Mouse (Mus musculus): ENCODE results near the gene Ppp1r27. TPM values are rescaled to one million over a fixed set of nuclear protein-coding genes. Genes with fewer than 3 reads are reported as not detected.
"Not testable (repeated sequence)": the region's sequence is repeated elsewhere in the genome, so short reads cannot be mapped to it uniquely, and the experiment has no call there.

The Ppp1r27 gene
- polyA plus RNA-seq, 1 experiment from 2014 or later, result 0.24 TPM

GRCm38 (mm10) chr11:120571754-120572416 is 21.0 kb upstream of the Ppp1r27 start:
- no peaks in the 10 kb centered on the region for H3K27me3 ChIP-seq (replicated peaks; ENCODE audit: control insufficient read depth, insufficient read depth, low read length)
- H3K9ac ChIP-seq (ENCODE audit: low read length), result peak overlapping the region; percentile 94
- H3K36me3 ChIP-seq (ENCODE audit: control insufficient read depth, insufficient read depth, low read length), result peaks cover 42% of the 10 kb centered on the region
- ATAC-seq (replicated peaks; ENCODE audit: low FRiP score, low TSS enrichment, low read depth), result no peak
- H3K4me2 ChIP-seq (ENCODE audit: low read length), result peak overlapping the region; percentile 81
- H3K9me3 ChIP-seq (ENCODE audit: control insufficient read depth, low read length), result no peaks in the 10 kb centered on the region
- peak overlapping the region; percentile 98 for H3K4me3 ChIP-seq (ENCODE audit: low read depth, low read length)
- peak overlapping the region; percentile 95 for H3K27ac ChIP-seq (ENCODE audit: low read depth)
- WGBS, result 7% methylated on average over 11 of the region's 11 CpGs
- H3K4me1 ChIP-seq (replicated peaks; ENCODE audit: control insufficient read depth, insufficient read depth, low read length), result peaks cover 15% of the 10 kb centered on the region
- DNase-seq (ENCODE audit: low spot score), result no peak

DNA sequence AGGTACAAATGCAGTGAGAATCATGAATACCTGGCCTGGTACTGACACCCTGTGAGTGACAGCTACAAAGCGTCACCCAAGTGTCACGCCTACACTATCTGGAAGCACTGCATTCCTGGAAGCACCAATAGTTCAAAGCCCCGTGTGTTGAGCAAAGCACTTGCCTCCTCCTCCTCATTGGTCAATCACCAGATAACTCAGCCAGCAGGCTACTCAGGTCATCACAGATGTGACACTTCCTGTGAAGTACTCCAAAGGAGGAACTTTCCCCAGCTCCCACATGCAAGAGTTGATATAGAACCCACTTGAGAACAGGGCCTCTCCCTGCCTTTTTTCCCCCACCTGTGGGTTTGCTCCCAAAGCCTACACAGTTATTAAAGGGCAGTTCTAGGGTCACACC is 20.2 kb upstream of the Ppp1r27 start:
- Histone ChIP-seq H3K4me3 (ENCODE audit: low read depth, low read length) (peak overlapping the region; percentile 98), H3K4me2 (ENCODE audit: low read length) (peak overlapping the region; percentile 81), H3K9me3 (ENCODE audit: control insufficient read depth, low read length) (no peaks in the 10 kb centered on the region), H3K4me1 (replicated peaks; ENCODE audit: control insufficient read depth, insufficient read depth, low read length) (peaks cover 15% of the 10 kb centered on the region), H3K27me3 (replicated peaks; ENCODE audit: control insufficient read depth, insufficient read depth, low read length) (no peaks in the 10 kb centered on the region), H3K27ac (ENCODE audit: low read depth) (no peak overlapping the region), H3K9ac (ENCODE audit: low read length) (peak overlapping the region; percentile 94; the same call in 1 of the 2 replicates), H3K36me3 (ENCODE audit: control insufficient read depth, insufficient read depth, low read length) (peaks cover 47% of the 10 kb centered on the region)
- ATAC-seq (replicated peaks; ENCODE audit: low FRiP score, low TSS enrichment, low read depth) (no peak), DNase-seq (ENCODE audit: low spot score) (no peak)
- WGBS, result 76% methylated on average over 3 of the region's 3 CpGs

GRCm38 (mm10) chr11:120568324-120568723 is 17.4 kb upstream of the Ppp1r27 start:
- ATAC-seq (replicated peaks; ENCODE audit: low FRiP score, low TSS enrichment, low read depth) (no peak), DNase-seq (ENCODE audit: low spot score) (no peak)
- H3K27me3 ChIP-seq (replicated peaks; ENCODE audit: control insufficient read depth, insufficient read depth, low read length), result no peaks in the 10 kb centered on the region
- WGBS, result 88% methylated on average over 6 of the region's 6 CpGs
- no peak overlapping the region for H3K4me2 ChIP-seq (ENCODE audit: low read length)
- no peaks in the 10 kb centered on the region for H3K9me3 ChIP-seq (ENCODE audit: control insufficient read depth, low read length)
- peaks cover 9% of the 10 kb centered on the region for H3K4me1 ChIP-seq (replicated peaks; ENCODE audit: control insufficient read depth, insufficient read depth, low read length)
- no peak overlapping the region for H3K27ac ChIP-seq (ENCODE audit: low read depth)
- H3K36me3 ChIP-seq (ENCODE audit: control insufficient read depth, insufficient read depth, low read length), result peaks cover 75% of the 10 kb centered on the region
- no peak overlapping the region for H3K9ac ChIP-seq (ENCODE audit: low read length)
- no peak overlapping the region for H3K4me3 ChIP-seq (ENCODE audit: low read depth, low read length)

GRCm38 (mm10) chr11:120565114-120565513 is 14.2 kb upstream of the Ppp1r27 start:
- Histone ChIP-seq H3K27me3 (replicated peaks; ENCODE audit: control insufficient read depth, insufficient read depth, low read length) (no peaks in the 10 kb centered on the region), H3K9ac (ENCODE audit: low read length) (no peak overlapping the region), H3K9me3 (ENCODE audit: control insufficient read depth, low read length) (no peaks in the 10 kb centered on the region), H3K4me3 (ENCODE audit: low read depth, low read length) (no peak overlapping the region), H3K36me3 (ENCODE audit: control insufficient read depth, insufficient read depth, low read length) (peaks cover 93% of the 10 kb centered on the region), H3K4me1 (replicated peaks; ENCODE audit: control insufficient read depth, insufficient read depth, low read length) (no peaks in the 10 kb centered on the region), H3K4me2 (ENCODE audit: low read length) (no peak overlapping the region), H3K27ac (ENCODE audit: low read depth) (no peak overlapping the region)
- WGBS, result 89% methylated on average over 9 of the region's 9 CpGs
- ATAC-seq (replicated peaks; ENCODE audit: low FRiP score, low TSS enrichment, low read depth), result no peak
- DNase-seq (ENCODE audit: low spot score), result no peak

DNA sequence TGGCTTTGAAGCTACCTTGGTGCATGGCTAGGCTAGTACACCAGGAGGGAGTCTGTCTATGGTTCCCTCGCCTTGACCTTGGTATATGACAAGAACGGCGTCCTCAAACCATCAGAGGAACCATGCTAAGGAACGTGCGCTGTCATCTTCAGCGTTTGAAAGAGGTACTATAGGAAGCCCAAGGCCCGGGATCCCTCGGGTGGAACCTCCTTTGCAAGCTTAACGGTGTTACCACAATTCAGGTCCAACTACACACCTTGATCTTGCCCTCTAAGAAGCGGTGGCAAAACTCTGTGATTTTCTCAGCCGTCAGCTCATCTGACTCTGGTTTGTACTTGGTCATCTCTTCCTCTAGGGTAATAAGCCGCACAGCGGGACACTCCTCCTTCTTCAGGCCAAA is 12.0 kb upstream of the Ppp1r27 start:
- H3K4me3 ChIP-seq (ENCODE audit: low read depth, low read length), result no peak overlapping the region
- no peaks in the 10 kb centered on the region for H3K27me3 ChIP-seq (replicated peaks; ENCODE audit: control insufficient read depth, insufficient read depth, low read length)
- WGBS, result 94% methylated on average over 13 of the region's 13 CpGs
- H3K4me2 ChIP-seq (ENCODE audit: low read length), result no peak overlapping the region
- H3K36me3 ChIP-seq (ENCODE audit: control insufficient read depth, insufficient read depth, low read length), result peaks cover 90% of the 10 kb centered on the region
- DNase-seq (ENCODE audit: low spot score) (no peak), ATAC-seq (replicated peaks; ENCODE audit: low FRiP score, low TSS enrichment, low read depth) (no peak)
- no peak overlapping the region for H3K27ac ChIP-seq (ENCODE audit: low read depth)
- H3K9ac ChIP-seq (ENCODE audit: low read length), result no peak overlapping the region
- no peaks in the 10 kb centered on the region for H3K4me1 ChIP-seq (replicated peaks; ENCODE audit: control insufficient read depth, insufficient read depth, low read length)
- no peaks in the 10 kb centered on the region for H3K9me3 ChIP-seq (ENCODE audit: control insufficient read depth, low read length)

- no peak overlapping the region for H3K9ac ChIP-seq (ENCODE audit: low read length)
- H3K36me3 ChIP-seq (ENCODE audit: control insufficient read depth, insufficient read depth, low read length), result peaks cover 72% of the 10 kb centered on the region
- ATAC-seq (replicated peaks; ENCODE audit: low FRiP score, low TSS enrichment, low read depth), result no peak
- no peak overlapping the region for H3K4me2 ChIP-seq (ENCODE audit: low read length)
- no peak overlapping the region for H3K27ac ChIP-seq (ENCODE audit: low read depth)
- peaks cover 3% of the 10 kb centered on the region; the same call in 1 of the 2 replicates for H3K9me3 ChIP-seq (ENCODE audit: control insufficient read depth, low read length)
- no peaks in the 10 kb centered on the region for H3K27me3 ChIP-seq (replicated peaks; ENCODE audit: control insufficient read depth, insufficient read depth, low read length)
- 90% methylated on average over 13 of the region's 13 CpGs for WGBS
- no peaks in the 10 kb centered on the region for H3K4me1 ChIP-seq (replicated peaks; ENCODE audit: control insufficient read depth, insufficient read depth, low read length)
- no peak for DNase-seq (ENCODE audit: low spot score)
- H3K4me3 ChIP-seq (ENCODE audit: low read depth, low read length), result no peak overlapping the region
Observed at GRCm38 (mm10) chr11:120560952-120561728, 10.2 kb upstream of the Ppp1r27 start.

DNA sequence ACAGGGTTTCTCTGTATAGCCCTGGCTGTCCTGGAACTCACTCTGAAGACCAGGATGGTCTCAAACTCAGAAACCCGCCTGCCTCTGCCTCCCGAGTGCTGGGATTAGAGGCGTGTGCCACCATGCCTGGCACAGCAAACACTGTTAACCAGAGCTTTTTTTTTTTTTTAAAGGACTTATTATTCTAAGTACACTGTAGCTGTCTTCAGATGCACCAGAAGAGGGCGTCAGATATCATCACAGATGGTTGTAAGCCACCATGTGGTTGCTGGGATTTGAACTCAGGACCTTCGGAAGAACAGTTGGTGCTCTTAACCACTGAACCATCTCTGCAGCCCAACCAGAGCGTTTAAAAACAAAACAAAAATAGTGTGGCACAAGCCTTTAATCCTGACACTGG is 7.9 kb upstream of the Ppp1r27 start:
- not testable (repeated sequence) for ATAC-seq (replicated peaks; ENCODE audit: low FRiP score, low TSS enrichment, low read depth); H3K27me3 ChIP-seq (replicated peaks; ENCODE audit: control insufficient read depth, insufficient read depth, low read length); H3K4me2 ChIP-seq (ENCODE audit: low read length); H3K4me3 ChIP-seq (ENCODE audit: low read depth, low read length); H3K4me1 ChIP-seq (replicated peaks; ENCODE audit: control insufficient read depth, insufficient read depth, low read length); H3K9ac ChIP-seq (ENCODE audit: low read length); H3K9me3 ChIP-seq (ENCODE audit: control insufficient read depth, low read length); DNase-seq (ENCODE audit: low spot score); H3K27ac ChIP-seq (ENCODE audit: low read depth)
- 85% methylated on average over 6 of the region's 6 CpGs for WGBS
- H3K36me3 ChIP-seq (ENCODE audit: control insufficient read depth, insufficient read depth, low read length), result peaks cover 49% of the 10 kb centered on the region

- H3K4me1 ChIP-seq (replicated peaks; ENCODE audit: control insufficient read depth, insufficient read depth, low read length), result peaks cover 1% of the 10 kb centered on the region
- no peak overlapping the region for H3K4me2 ChIP-seq (ENCODE audit: low read length)
- H3K4me3 ChIP-seq (ENCODE audit: low read depth, low read length), result no peak overlapping the region
- no peak overlapping the region for H3K27ac ChIP-seq (ENCODE audit: low read depth)
- H3K36me3 ChIP-seq (ENCODE audit: control insufficient read depth, insufficient read depth, low read length), result peaks cover 13% of the 10 kb centered on the region
- H3K27me3 ChIP-seq (replicated peaks; ENCODE audit: control insufficient read depth, insufficient read depth, low read length), result no peaks in the 10 kb centered on the region
- H3K9ac ChIP-seq (ENCODE audit: low read length), result no peak overlapping the region
- peaks cover 3% of the 10 kb centered on the region; the same call in 1 of the 2 replicates for H3K9me3 ChIP-seq (ENCODE audit: control insufficient read depth, low read length)
- no peak for DNase-seq (ENCODE audit: low spot score)
- WGBS, result 70% methylated on average over 2 of the region's 2 CpGs
- no peak for ATAC-seq (replicated peaks; ENCODE audit: low FRiP score, low TSS enrichment, low read depth)
Observed at GRCm38 (mm10) chr11:120555260-120555659, 4.3 kb upstream of the Ppp1r27 start.
